Mouse (Mus musculus) neutrophil, adult 83 days (primary cell): ENCODE results near the gene Gm6020. TPM values are rescaled to one million over a fixed set of nuclear protein-coding genes. Genes with fewer than 3 reads are reported as not detected.

ENCODE experiments used
- total RNA-seq, 2 experiments: library from RNA; stranded (reverse); gene quantifications; one replicate each; pipeline ENCODE4 v1.2.4; 2023

Gm6020 gene
- total RNA-seq: not detected

GRCm38 (mm10) chr19:61183590-61183989, at the start of gene Gm6020:
Gene Gm6020 (plus strand): TSS chr19:61183890.

GRCm38 (mm10) chr19:61140342-61141206, 43.1 kb upstream of the Gm6020 start, which contains the start of gene Zfp950:
Gene Zfp950 (minus strand): TSS chr19:61140840.

GRCm38 (mm10) chr19:61175756-61176324, 7.8 kb upstream of the Gm6020 start, which contains the start of gene Gm7102:
Gene Gm7102 (minus strand): TSS chr19:61176309.

GRCm38 (mm10) chr19:61227941-61228701, 44.4 kb downstream of the Gm6020 start, which contains the start of gene Csf2ra:
Gene Csf2ra (minus strand): TSS chr19:61228429.

Other genes with a start within 250 kb of the Gm6020 start
- gene Zfp950, start 43.0 kb upstream of the Gm6020 start, total RNA-seq: 10 to 100 TPM in 1 of 2 experiments, 1 to 10 TPM in 1; 8.9 to 13.1 TPM
- not detected for gene Gm7102, start 7.6 kb upstream of the Gm6020 start, total RNA-seq
- 100 to 1,000 TPM; 924 to 969 TPM for gene Csf2ra, start 44.5 kb downstream of the Gm6020 start, total RNA-seq
- not detected for gene Gm21060, start 113.2 kb downstream of the Gm6020 start, total RNA-seq